Mouse (Mus musculus) liver, adult (tissue): ENCODE measurements around the gene Lrrc63.

Experiments
- GATA4 ChIP-seq: IDR thresholded peaks from 2 replicates; pipeline ENCODE4 v1.6.1; 2014; ENCODE audit warnings: mild to moderate bottlenecking, low read length; ENCODE audit not compliant: insufficient replicate concordance

Lrrc63 gene

DNA sequence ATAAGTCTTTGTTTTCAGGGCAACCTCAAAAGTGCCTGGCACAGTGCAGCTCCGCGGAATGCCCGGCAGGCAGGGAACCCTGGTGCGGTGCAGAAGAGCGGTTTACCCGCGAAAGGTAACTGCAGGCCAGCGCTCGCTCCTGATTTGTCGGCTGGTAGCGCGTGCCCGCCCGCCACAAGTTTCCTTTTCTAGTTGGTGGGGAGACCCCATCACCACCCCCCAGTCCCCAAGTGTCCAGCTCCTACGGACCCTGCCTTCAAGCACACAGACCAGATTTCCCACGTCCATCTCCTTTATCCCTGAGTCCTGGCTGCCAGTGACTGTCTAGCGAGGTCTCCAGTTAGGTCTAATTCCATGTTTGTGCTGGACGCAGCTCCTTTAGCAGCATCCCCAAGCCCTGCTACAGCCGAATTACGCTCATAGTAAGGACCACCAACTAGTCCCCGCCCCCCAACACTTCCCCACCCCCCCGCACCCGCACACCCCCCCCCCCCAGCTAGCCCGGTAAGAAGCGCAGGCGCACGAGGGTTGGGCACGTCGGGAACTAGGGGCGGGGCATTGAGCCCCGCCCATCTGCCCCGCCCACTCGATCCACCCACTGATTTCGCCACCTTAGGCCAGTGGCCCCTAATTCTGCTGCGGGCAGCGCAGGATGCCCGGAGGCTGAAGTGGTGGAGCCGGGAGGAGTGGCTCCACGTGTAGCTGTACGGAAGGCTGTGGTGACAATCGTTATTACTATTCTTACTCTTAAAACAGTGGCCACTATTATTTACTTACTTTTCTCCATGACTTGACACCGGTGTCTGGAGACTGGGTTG lies at the start of gene Lrrc63, which contains the start of gene Lcp1:
TSS of gene Lrrc63 (minus strand) at position 381 of the 818 bp plus-strand sequence.
TSS of gene Lcp1 (plus strand) at position 601 of the 818 bp plus-strand sequence.
- no peak for TF ChIP-seq GATA4

- TF ChIP-seq GATA4 = no peak
These were observed 48.7 kb upstream of the Lrrc63 start for GRCm38 (mm10) chr14:75179255-75179963.

- no peak for TF ChIP-seq GATA4
These were observed 48.1 kb upstream of the Lrrc63 start for GRCm38 (mm10) chr14:75178801-75179211.

GRCm38 (mm10) chr14:75178384-75178793 lies 47.7 kb upstream of the Lrrc63 start:
- TF ChIP-seq GATA4 = no peak

DNA sequence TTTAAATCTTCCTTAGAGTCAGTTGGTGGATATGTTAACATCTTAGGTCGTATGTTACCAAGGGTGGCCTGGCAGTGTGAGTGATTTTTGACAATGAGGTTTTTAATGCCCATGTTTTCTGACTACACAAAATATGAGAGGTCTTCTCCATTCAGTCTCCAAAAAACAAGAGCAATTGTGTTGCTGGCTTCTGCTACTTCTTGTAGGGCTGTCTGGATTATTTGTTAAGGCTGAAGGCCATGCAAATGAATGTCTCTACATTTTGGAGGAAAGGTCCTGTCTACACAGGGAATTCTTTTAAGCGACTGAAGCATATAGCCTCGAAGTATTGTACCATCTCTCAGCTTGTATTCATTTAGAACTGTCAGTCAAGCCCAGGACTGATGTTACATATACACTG lies 46.7 kb upstream of the Lrrc63 start:
- TF ChIP-seq GATA4 = no peak

DNA sequence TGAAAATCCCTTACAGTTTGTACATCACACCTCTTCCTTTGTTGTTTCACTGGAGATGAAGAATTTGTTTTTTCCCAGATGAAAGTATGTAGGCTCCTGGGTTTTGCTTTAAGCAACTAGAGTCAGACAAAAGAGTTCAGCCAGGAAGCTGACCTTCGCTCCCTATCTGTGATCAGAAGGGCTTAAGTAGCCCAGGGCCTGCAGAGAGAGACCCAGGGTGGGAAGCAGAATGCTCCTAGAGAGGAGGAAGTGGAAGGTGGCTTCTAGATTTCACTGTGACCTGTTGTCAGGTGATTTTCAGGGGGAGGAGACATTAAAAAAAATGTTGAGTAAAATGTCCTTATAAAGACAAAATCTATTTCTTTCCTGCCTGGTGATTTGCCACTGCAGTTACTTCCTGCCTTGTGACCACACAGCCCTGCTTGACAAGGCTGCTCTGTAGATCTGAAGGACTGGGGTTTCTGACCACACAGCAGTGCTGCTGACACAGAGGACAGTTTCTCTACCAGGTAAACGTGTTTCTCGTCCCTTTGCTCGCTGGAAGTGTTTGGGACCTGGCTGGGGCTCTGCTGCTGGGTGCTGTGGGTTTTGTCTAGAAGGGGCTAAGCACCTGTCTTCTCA lies 45.9 kb upstream of the Lrrc63 start:
- TF ChIP-seq GATA4 = no peak

DNA sequence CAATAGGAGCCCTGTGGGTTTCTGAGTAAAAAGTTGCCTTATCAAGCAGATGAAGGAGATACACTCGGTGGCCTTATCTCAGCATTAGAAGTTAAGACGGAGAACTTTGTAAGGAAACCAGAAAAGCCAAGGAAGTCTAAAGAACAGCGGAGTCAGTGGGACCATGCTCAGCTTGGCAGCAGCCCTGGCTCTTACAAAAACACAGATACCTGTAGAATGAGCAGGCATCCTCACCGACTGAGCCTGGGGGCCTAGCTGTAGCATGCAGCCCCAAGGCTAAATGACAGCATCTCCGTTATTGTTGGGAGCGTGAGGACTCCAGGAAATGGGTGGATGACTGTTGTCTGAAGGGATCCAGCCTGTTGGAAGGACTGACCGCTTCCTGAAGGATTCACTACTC lies 45.1 kb upstream of the Lrrc63 start:
- no peak for TF ChIP-seq GATA4

DNA sequence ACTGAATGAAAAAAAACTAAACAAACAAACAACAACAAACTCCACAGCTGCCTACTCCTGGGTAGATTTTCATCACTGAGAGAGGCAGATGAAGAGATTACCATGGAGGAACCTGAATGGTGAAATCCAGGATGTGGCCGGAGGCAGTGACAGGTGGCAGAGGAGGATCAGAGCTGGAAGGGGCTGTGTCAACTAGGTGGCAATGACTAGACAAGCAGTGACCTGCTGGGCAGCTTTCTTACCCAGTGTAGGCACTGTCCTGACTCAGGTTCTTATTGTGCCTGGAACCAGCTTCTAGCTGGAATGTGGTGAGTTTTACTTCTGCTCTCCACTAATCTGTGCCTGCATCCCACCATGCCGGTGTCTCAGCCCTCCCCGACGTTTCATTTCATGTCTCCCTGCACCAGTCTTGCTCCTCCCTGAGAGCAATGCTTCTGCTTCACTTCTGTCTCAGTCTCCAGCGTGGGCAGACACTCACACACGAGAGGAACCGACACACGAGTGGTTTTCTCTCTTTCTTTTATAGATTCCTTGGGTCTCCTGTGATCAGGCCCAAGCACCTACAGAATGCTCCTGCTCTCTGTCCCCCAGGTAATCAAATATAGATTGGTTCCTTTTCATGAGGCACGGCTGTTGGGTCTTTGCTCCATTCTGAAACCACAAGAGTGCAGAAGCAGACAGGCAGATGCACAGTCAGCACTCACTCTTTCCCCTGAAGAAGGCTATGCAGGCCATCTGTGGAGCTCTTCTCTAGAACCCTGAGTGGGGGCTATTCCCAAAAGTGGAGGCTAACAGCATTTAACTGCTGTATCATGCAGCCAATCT lies 44.3 kb upstream of the Lrrc63 start:
- no peak for TF ChIP-seq GATA4

- no peak for TF ChIP-seq GATA4
These were observed 43.6 kb upstream of the Lrrc63 start for GRCm38 (mm10) chr14:75174296-75174695.

- no peak for TF ChIP-seq GATA4
These were observed 39.9 kb upstream of the Lrrc63 start for GRCm38 (mm10) chr14:75170546-75170945.

- TF ChIP-seq GATA4 = no peak
These were observed 37.8 kb upstream of the Lrrc63 start for GRCm38 (mm10) chr14:75168501-75168900.

- TF ChIP-seq GATA4 = no peak
These were observed 35.0 kb upstream of the Lrrc63 start for GRCm38 (mm10) chr14:75165574-75166131.

GRCm38 (mm10) chr14:75164345-75164744 lies 33.7 kb upstream of the Lrrc63 start:
- TF ChIP-seq GATA4 = no peak

DNA sequence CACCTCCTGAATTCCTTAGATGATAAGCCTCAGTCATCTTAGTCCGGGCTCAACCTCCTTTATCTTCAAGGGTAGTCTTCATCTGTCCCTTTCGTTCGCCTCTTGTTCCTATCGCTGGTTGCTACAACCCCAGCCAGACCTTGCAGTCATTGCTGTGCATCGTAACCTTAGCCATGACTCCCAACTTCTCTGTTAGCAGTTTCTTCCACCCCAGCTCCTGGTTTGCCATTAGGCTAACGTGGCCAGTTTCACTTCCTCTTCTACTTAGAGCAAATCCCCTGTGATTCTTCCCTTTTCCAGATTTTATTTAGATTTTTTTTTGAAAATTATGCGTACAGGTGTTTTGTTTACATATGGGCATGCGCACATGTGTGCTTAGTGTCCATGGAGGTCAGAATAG lies 33.2 kb upstream of the Lrrc63 start:
- no peak for TF ChIP-seq GATA4

DNA sequence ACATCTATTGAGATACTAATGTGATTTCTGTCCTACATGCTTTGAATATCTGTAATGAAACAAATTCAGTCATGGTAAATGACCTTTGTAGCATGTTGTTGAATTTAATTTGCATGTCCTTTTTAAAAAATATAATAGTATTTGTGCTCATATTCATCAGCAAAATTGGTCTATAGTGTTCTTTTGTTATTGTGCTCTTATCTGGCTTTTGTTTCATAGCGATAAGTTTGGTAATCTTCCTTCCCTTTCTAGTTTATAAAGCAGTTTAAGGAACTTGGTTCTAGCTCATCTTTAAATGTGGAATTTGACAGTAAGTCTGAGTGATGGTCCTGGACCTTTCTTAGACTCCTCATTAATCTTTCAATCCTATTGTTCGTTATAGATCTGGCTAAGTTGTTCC lies 28.7 kb upstream of the Lrrc63 start:
- TF ChIP-seq GATA4 = no peak

DNA sequence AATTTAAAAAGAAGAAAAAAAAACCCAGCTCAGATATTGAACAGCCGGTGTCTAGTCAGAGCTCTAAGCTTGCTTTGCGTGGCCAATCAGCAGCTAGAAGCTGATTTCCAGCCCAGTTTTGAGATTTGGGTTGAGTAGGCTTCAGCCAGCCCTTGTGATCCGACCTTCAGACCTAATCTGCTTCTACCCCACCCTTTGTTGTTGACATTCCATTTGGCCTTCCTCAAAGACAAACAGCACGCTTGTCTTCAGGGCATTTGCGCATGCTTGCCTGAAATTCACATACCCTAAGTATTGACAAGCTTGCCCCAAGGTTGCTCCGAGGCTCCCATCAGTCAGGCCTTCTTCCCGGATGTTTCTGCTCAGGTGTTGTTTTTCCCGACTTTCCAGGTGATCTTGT lies 23.8 kb upstream of the Lrrc63 start:
- TF ChIP-seq GATA4 = no peak
